Mouse (Mus musculus) testis, postnatal 10 days (tissue): ENCODE data around the gene Ppm1n.

Experiments used
- DNase-seq: peaks from one replicate; pipeline ENCODE4 v3.0.0; 2021; ENCODE audit warnings: low spot score

Gene Ppm1n

GRCm38 (mm10) chr7:19307739-19308453, 28.0 kb upstream of the Ppm1n start:
- DNase-seq: peak; percentile 87

- DNase-seq: no peak
These were observed 27.2 kb upstream of the Ppm1n start for GRCm38 (mm10) chr7:19306819-19307738.

DNA sequence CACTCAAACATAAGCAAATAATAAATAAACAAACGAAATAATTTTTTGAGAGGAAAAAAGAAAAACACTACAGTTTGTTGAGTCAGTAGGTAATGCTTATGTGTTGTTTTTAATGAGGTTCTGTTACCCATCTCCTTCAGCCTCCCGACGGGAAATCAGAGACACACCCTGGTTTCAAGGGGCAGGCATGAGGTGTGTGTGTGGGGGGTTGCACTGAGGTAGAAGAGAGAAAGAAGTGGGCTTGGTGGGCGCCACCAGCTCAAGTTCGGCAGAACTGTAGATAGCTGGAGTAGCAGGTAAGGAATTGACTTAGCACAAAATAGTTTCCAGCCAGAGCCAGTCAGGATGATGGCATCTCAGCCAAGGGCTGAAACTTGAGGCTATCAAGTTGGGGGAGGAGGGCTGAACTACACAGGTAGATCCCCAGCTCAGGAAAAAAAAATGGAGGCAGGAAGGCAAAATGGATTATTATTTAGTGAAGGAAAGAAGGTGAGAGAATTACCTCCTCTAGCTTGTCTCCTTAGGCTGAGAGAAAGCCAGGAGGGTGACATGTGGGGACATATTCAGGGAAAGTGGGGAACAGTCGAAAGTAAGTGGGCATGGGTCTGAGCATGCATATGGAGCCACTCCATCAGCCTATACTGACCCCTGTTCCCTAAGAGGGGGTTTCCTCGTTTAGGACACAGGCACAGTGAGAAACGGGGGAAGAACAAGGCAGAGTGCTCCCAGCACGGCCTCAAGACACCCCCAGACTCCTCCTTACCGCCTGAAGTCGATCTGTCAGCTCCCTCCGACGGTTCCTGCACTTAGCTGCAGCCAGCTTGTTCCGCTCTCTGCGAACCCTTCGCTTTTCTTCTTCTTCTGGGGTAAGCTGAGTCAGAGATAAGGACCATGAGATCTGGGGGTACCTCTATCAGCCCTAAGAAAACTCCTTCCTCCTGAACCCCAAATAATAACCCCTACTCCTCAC, 26.2 kb upstream of the Ppm1n start:
- no peak for DNase-seq

GRCm38 (mm10) chr7:19305413-19305735, 25.5 kb upstream of the Ppm1n start:
- no peak for DNase-seq

DNA sequence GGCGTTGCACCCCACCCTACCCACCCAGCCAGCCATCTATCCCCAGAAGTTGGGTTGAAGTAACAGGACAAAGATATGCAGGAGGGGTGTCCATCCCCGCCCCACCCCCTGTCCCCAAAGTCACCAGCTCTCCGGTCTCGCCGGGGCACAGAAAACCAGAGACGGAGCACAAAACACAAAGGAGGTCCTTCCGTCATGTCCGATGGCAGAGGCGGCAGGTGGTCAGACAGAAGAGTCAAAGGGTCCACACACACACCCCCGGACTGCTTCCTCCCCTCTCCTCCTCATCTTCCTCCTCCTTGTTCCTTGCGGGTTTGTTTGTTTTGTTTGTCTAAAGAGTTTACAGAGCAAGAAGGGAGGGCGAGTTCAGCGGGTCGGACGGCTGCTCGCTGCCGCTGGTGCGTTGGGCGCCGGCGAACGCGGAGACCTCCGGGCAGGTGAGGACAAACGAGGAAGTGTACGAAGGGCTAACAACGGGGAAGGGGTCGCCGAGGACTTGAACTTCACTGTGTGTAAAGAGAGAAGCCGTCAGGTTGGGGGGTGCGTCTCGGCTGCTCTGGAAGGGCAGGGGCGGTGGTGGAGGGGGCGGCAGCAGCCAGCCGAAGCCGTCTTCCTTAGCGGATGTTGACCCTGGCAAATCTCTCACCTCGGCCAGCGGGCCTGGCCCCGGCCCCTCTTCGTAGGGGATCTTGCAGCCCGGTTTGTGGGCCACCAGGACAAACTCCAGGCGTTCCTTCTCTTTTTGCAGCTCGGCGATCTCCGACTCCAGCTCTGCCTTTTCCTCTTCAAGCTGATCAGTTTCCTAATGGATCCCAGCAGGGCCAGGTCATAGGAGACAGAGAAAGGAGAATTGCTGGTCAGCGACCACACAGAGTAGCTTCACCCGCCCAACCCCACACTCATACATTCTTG, 24.9 kb upstream of the Ppm1n start:
- DNase-seq: no peak

- DNase-seq: peak; percentile 89
These were observed 23.9 kb upstream of the Ppm1n start for GRCm38 (mm10) chr7:19303770-19304169.

- DNase-seq: no peak
These were observed 23.1 kb upstream of the Ppm1n start for GRCm38 (mm10) chr7:19303046-19303305.

DNA sequence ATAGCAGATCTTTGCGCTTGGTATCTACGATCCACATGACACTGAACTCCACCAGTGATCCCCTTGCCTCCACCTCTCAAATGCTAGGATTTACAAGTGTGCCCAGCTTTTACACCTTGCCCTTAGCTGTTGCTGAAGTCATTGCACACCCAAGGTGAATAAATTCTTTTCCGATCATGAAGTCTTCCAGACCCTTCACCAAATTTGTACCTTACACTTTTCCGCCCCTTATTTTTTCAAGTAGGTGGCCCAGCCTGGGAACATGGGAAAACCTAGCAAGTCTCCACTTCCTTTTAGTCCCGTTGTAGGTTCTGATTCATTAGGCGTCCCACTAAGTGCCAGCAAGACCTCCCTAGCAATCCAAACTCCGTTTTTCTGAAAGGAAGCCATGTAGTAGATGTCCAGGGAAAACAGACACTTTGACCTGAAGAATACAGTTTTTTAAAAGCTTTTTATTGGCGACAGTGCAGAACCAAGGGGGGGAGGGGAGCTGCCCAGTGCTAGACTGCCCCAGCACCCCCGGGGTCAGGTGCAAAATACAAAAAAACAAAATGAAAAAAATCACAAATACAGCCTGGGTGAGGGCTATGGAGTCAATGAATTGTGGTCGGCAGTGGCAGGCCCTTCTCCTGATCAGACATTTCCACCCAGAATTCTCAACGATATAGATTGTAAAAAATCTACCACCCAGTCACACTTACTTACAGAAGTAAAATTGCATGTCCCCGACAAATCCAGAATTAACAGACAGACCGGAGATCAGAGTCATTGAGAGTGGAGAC, 22.6 kb upstream of the Ppm1n start:
- no peak for DNase-seq

GRCm38 (mm10) chr7:19301461-19302263, 21.8 kb upstream of the Ppm1n start:
- no peak for DNase-seq

DNA sequence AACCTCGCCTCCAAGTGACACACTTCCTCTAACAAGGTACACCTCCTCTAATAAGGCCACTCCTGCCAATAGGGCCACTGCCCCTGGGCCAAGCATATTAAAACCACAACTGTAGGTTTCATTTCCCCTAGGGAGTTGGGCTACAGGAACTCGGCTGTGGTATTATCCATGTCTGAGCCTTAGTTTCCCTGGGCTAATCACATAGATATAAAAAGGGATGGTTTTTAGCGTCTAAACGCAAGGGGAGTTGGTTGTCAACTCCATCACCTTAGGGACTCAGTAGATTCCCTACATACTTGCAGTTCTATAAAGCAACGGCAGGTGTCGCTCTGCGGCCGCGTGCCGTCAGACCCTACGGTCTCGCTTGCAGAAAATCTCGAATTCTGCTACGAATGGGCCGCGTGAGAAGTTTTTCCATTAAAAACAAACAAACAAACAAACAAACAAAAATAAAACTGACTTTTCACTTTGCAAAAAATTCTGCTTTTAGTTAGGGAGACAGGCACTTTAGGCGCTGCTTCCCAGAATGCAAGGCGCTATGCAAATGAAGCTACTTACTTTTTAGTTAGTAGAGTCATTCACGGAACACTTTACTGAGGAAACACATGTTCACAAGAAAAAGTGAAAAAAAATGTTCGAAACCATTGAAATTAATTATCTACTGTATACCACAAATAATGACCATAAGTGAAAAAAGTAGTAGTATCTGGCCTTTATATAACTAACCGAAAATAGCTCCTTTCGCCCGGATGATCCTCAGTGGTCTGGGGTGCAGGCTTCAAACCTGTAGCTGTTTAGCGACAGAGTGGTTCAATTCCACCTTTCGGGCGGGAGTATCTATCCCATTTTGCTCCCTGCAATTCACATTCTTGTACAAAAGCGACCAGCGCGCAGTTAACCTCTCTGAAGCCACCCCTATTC, 20.9 kb upstream of the Ppm1n start:
- DNase-seq: peak; percentile 91

- DNase-seq: peak; percentile 73
These were observed 19.3 kb upstream of the Ppm1n start for GRCm38 (mm10) chr7:19299194-19299593.

GRCm38 (mm10) chr7:19297794-19298193, 17.9 kb upstream of the Ppm1n start:
- DNase-seq: no peak

GRCm38 (mm10) chr7:19297034-19297433, 17.2 kb upstream of the Ppm1n start:
- no peak for DNase-seq

DNA sequence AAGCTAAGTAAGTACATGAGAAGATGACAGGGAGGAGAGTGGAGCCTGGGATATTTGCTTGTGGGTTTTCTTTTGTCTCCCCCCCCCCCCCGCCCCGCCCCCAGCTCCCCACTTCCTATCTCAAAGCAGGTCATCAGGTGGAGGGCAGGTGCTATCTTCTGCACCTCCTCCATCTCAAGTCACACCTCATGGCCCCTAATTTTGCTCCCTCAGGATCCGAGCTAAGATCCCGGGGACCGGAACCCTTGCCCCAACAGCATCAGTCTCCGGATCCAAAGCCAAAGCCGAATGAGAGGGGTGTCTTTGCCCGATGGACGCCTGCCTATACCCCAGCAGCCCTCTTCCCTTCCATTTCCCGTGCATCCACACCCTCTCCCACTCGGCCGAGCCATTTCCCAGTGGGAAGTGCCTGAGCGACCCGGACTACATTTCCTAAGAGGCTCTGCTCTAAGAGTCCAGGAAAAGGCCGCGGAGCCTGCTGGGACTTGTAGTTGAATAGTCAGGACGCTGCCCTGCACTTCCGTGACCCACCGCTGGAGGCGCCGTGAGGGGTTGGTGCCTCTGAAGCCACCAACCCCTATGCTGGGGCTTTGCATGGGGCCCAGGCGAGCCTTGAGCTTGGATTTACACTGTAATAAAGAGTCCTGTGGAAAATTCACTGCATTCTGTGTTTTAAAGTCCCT, 15.8 kb upstream of the Ppm1n start:
- DNase-seq: peak; percentile 99

DNA sequence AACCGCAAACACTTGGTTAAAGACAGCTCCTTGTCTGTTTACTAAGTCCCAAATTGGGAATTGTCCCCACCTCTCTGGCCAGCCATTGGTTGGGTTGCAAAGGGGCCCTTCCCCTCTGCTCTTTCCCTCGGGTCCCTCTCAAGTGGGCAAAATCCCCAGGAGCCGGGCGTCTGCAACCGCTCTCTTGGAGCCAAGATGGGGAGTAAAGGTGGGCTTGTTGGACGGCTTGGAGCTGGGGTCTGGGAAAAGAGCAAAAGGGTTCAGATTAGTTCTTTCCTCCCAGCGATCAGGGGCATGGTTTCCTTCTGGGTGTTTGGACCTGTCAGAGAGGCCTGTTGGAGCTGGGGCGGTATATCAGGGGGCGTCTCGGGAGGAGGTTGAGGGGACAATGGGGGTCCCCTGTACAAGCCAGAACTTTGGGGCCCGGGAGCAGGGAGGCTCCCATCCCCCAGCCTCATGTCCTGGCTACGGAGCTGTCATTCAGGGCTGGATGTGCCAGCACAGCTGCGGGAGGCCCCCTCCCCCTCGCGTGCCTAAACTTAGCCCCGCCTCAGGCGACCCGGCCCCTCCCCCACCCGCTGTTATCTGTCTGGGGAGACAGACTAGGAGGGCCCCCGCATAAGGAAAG, 11.2 kb upstream of the Ppm1n start:
- peak; percentile 73 for DNase-seq

GRCm38 (mm10) chr7:19284763-19285162, 4.9 kb upstream of the Ppm1n start:
- DNase-seq: peak; percentile 82

- no peak for DNase-seq
These were observed 3.5 kb upstream of the Ppm1n start for GRCm38 (mm10) chr7:19283406-19283804.
